Mouse (Mus musculus) olfactory bulb, adult 2 months (tissue): ENCODE measurements around the gene Nrbf2. TPM values are rescaled to one million over a fixed set of nuclear protein-coding genes. Genes with fewer than 3 reads are reported as not detected.

Source experiments
- H3K27ac ChIP-seq: fragments of 200-500 bp; 2 replicates; pipeline ENCODE4 v1.5.1; 2012; ENCODE audit warnings: low read depth, low read length; ENCODE audit not compliant: insufficient read depth
- H3K4me1 ChIP-seq: fragments of 200-500 bp; 2 replicates; pipeline ENCODE4 v1.6.1; 2012; ENCODE audit warnings: low read length; ENCODE audit not compliant: control insufficient read depth, insufficient read depth
- H3K4me3 ChIP-seq: fragments of 200-500 bp; 2 replicates; pipeline ENCODE4 v1.5.1; 2012; ENCODE audit warnings: mild to moderate bottlenecking, low read depth, low read length, moderate library complexity; ENCODE audit not compliant: insufficient read depth
- CTCF ChIP-seq: fragments of 200-500 bp; IDR thresholded peaks from 2 replicates; pipeline ENCODE4 v1.5.1; 2012; ENCODE audit warnings: low read depth, mild to moderate bottlenecking, low read length, moderate library complexity; ENCODE audit not compliant: insufficient read depth
- POLR2A ChIP-seq: fragments of 200-500 bp; IDR thresholded peaks from 2 replicates; pipeline ENCODE4 v1.6.1; 2012; ENCODE audit warnings: mild to moderate bottlenecking, low read depth, low read length, moderate library complexity; ENCODE audit not compliant: insufficient read depth
- WGBS: fragments of 180-500 bp; shearing (Covaris S2); methylation state at CpG from one replicate; pipeline ENCODE4 v1.1.7; 2018; 5-methylcytosine and 5-hydroxymethylcytosine counted together
- polyA plus RNA-seq: library from polyadenylated mRNA; stranded (reverse); fragments of >200 nt; gene quantifications from 2 replicates; pipeline ENCODE4 v1.2.4, GENCODE M21; 2012; ENCODE audit warnings: low replicate concordance; ENCODE audit not compliant: missing spikeins, insufficient read depth, insufficient read length

Gene Nrbf2
- polyA plus RNA-seq, 1 experiment, result not detected

DNA sequence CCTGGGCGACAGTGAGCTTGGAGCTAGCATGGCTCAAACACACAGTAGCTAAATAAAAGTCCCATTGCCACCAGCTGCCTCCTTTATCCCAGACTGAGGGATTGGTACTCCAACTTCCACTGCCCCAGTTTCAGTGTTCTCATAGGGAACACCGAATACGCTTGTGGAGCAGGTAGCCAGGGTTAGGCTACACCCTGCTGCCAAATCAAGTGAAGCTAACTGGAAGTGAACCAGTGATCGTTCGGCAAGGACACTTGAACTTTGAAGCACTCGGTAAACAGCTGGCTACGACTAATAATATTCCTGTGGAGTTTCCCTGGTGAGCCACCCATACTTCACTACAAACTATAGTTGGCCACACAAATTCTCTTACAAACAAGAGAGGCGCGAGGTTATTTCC, 1.6 kb downstream of the Nrbf2 start:
- Histone ChIP-seq H3K4me3 (no peak overlapping the region), H3K27ac (no peak overlapping the region), H3K4me1 (peaks cover 13% of the 10 kb centered on the region)
- 73% methylated on average over 9 of the region's 9 CpGs for WGBS
- TF ChIP-seq POLR2A (no peak), CTCF (no peak)

DNA sequence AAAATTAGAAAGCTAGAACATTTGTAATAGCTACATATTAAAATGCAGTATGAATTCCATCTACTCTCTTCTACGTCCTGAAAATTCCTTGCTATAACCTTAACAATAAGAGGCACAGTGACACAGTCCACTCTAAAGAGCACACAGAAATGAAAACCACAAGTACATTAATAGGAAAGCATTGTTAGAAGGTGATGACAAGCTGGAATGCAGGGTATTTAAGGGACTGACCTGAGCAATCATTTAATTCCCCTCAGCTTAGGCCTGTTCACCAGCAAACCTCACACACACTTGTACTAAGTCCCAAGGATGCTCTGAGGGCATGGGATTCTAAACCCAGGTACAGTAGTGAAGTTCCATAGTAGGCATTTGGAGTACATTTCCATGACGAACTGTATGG, 2.6 kb downstream of the Nrbf2 start:
- Histone ChIP-seq H3K4me3 (no peak overlapping the region), H3K27ac (no peak overlapping the region), H3K4me1 (peaks cover 11% of the 10 kb centered on the region)
- TF ChIP-seq CTCF, result no peak
- 79% methylated on average over 2 of the region's 2 CpGs for WGBS

- no peak overlapping the region for H3K27ac ChIP-seq
- TF ChIP-seq CTCF, result no peak
- TF ChIP-seq POLR2A, result no peak
- WGBS, result 72% methylated on average over 8 of the region's 8 CpGs
Observed at GRCm38 (mm10) chr10:67281852-67282251, 3.3 kb downstream of the Nrbf2 start.

GRCm38 (mm10) chr10:67275916-67276315, 9.2 kb downstream of the Nrbf2 start:
- Histone ChIP-seq H3K4me1 (no peaks in the 10 kb centered on the region), H3K4me3 (no peak overlapping the region), H3K27ac (no peak overlapping the region)
- TF ChIP-seq POLR2A, result no peak
- TF ChIP-seq CTCF, result no peak

More at GRCm38 (mm10) chr10:67281852-67282251, 3.3 kb downstream of the Nrbf2 start:
- Histone ChIP-seq H3K4me1 (peaks cover 11% of the 10 kb centered on the region), H3K4me3 (no peak overlapping the region)

DNA sequence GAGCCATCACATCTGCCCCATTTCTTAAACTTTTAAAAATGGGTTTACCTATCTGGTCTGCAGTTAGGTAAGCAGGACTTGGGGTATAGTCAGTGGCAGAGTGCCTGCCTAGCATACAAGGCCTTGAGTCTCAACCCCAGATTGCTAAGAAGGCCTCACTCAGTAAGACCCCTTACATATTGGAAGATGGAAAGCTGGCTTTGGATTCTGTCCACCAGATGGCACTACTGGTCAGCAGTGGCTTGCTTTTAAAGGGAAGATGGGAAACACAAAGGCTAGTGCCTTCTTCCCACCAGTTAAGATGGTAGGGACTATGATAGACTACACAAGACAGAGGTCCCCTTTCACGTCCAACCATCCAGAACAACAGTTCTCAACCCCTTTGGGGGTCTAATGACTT, 20.3 kb downstream of the Nrbf2 start:
- Histone ChIP-seq H3K27ac (no peak overlapping the region), H3K4me1 (no peaks in the 10 kb centered on the region), H3K4me3 (no peak overlapping the region)
- TF ChIP-seq CTCF (no peak), POLR2A (no peak)
- 69% methylated on average over 1 of the region's 1 CpGs for WGBS

DNA sequence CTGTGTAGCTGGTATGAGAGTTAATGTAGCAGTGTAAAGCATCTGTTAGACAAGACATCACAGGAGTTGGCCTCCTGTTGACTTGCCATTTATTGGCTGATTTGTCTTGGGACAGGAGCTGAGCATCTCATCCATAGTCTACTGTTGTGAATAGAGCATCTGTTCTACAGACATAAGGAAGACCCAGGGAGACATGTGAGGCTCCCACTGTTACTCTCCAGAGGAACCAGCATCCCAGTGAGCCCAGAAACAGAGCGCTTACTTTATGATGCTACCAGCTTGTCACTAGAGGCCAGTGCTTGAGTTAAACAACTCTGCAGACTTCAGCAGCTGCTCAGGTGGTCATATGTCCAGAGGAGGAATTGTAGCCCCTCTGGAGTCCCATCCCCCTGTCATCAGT, 32.0 kb downstream of the Nrbf2 start:
- 96% methylated on average over 1 of the region's 1 CpGs for WGBS
- Histone ChIP-seq H3K4me1 (no peaks in the 10 kb centered on the region), H3K27ac (no peak overlapping the region), H3K4me3 (no peak overlapping the region)
- no peak for TF ChIP-seq POLR2A

DNA sequence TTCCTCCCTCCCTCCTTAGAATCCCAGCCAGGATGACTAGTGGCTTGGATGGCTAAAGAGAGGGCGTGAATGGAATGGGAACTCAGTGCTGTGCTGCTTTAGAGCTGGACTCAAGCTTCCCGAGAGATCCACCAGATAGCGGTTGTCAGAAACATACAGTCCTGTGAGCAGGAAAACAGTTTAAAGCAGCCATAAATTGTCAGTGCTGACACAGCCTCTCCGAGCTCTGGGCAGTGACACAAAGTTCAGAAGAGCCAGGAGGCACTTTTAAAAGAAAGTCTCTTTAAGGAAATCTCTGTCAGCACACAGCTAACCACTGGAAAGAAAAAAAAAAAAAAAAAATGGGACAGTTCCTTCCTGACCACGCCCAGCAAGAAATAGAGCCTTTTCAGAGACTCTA, 32.8 kb downstream of the Nrbf2 start:
- TF ChIP-seq CTCF (no peak), POLR2A (no peak)
- 73% methylated on average over 5 of the region's 5 CpGs for WGBS
- Histone ChIP-seq H3K4me1 (no peaks in the 10 kb centered on the region), H3K4me3 (no peak overlapping the region), H3K27ac (no peak overlapping the region)

- WGBS, result 57% methylated on average over 6 of the region's 6 CpGs
- no peak overlapping the region for H3K27ac ChIP-seq
- TF ChIP-seq POLR2A (no peak), CTCF (no peak)
- H3K4me1 ChIP-seq, result no peaks in the 10 kb centered on the region
- no peak overlapping the region for H3K4me3 ChIP-seq
Observed at GRCm38 (mm10) chr10:67250846-67251245, 34.3 kb downstream of the Nrbf2 start.

GRCm38 (mm10) chr10:67249486-67249885, 35.6 kb downstream of the Nrbf2 start:
- 61% methylated on average over 2 of the region's 2 CpGs for WGBS
- no peak overlapping the region for H3K4me3 ChIP-seq
- no peaks in the 10 kb centered on the region for H3K4me1 ChIP-seq
- TF ChIP-seq CTCF (no peak), POLR2A (no peak)
- no peak overlapping the region for H3K27ac ChIP-seq

DNA sequence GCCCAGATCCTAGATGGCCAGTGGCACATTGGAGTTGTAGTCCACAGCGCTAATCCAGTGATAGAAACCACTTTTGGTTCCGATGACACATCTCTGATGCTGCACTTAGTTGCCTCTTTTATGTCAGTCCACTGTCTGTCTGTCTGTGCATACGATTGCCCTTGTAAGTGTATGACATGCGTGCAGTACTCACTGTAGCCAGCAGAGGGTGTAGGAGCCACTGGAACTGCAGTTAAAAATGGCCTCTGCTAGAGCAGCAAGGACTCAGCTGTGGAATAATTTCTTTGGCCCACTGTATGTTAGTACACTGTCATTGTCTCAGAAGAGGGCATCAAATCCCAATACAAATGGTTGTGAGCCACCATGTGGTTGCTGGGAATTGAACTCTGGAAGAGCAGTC, 38.0 kb downstream of the Nrbf2 start:
- H3K4me1 ChIP-seq, result no peaks in the 10 kb centered on the region
- no peak overlapping the region for H3K27ac ChIP-seq
- no peak overlapping the region for H3K4me3 ChIP-seq
- TF ChIP-seq POLR2A (no peak), CTCF (no peak)
- WGBS, result 91% methylated on average over 4 of the region's 4 CpGs
